Mouse (Mus musculus): ENCODE results near the gene D6Ertd527e.

DNA sequence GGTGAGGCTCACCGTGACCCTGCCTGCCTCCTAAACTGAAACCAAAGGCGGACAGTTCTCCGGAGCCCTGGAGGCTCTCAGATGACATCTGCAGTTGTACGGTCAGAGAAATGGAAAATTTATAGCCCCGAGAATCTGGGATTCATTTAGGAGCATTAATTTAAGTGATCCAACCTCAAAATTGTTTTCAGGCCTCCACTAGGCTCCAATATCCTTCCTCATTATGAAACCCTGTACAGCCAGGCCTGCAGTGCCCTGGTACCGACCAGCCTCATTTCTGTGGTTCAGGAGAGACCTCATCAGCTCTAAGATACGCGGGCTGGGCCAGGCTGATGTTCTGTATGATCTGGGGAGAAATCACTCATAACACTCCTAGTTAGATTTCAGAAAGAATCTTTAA, 46.9 kb downstream of the D6Ertd527e start:
- TF ChIP-seq CTCF (IDR thresholded peaks at IDR 0.05; ENCODE audit: low read depth, low read length) (no peak), POLR2A (IDR thresholded peaks at IDR 0.05; ENCODE audit: extremely low read depth, insufficient read depth, low read length) (no peak)
